Mouse (Mus musculus): ENCODE measurements around the gene Cldn2. TPM values are rescaled to one million over a fixed set of nuclear protein-coding genes. Genes with fewer than 3 reads are reported as not detected.
A peak's percentile ranks its signal among the peaks of the same experiment; 100 is the strongest.

Gene Cldn2
- total and polyA plus RNA-seq, 3 experiments, result 0.16 TPM; not detected in 2

GRCm38 (mm10) chrX:139782278-139783044, 18.2 kb upstream of the Cldn2 start, which contains the start of gene Ripply1:
Gene Ripply1 (minus strand): TSS chrX:139782353.
- Histone ChIP-seq H3K4me1 (ENCODE audit: control insufficient read depth, insufficient read depth, low read length) (peaks cover 1% of the 10 kb centered on the region), H3K27me3 (ENCODE audit: control insufficient read depth, insufficient read depth, low read length) (no peaks in the 10 kb centered on the region), H3K9ac (ENCODE audit: low read depth, low read length) (no peak within 1 kb of the TSS), H3K36me3 (ENCODE audit: control insufficient read depth, insufficient read depth, low read length) (no peaks in the 10 kb centered on the region), H3K4me3 (no peak within 1 kb of the TSS), H3K79me2 (replicated peaks; ENCODE audit: control insufficient read depth, insufficient read depth, low read length) (no peaks in the 10 kb centered on the region), H3K27ac (no peak within 1 kb of the TSS)
- no peak for DNase-seq
- intact Hi-C loops (cut with DNase I), result no loop called here
- TF ChIP-seq POLR2A (IDR thresholded peaks at IDR 0.05; ENCODE audit: insufficient read depth, low read depth, low read length) (no peak), EP300 (IDR thresholded peaks at IDR 0.05; ENCODE audit: insufficient read depth, low read depth, low read length) (no peak), CTCF (IDR thresholded peaks at IDR 0.05) (no peak)
- WGBS, result 69% methylated on average over 6 of the region's 6 CpGs

GRCm38 (mm10) chrX:139783045-139783422, 17.6 kb upstream of the Cldn2 start:
- Histone ChIP-seq H3K36me3 (ENCODE audit: control insufficient read depth, insufficient read depth, low read length) (no peaks in the 10 kb centered on the region), H3K27me3 (ENCODE audit: control insufficient read depth, insufficient read depth, low read length) (no peaks in the 10 kb centered on the region), H3K4me3 (no peak overlapping the region), H3K4me1 (ENCODE audit: control insufficient read depth, insufficient read depth, low read length) (peaks cover 1% of the 10 kb centered on the region), H3K27ac (no peak overlapping the region), H3K79me2 (replicated peaks; ENCODE audit: control insufficient read depth, insufficient read depth, low read length) (no peaks in the 10 kb centered on the region), H3K9ac (ENCODE audit: low read depth, low read length) (no peak overlapping the region)
- WGBS, result 67% methylated on average over 3 of the region's 3 CpGs
- DNase-seq, result peak in 1 of 2 experiments; percentile 20
- TF ChIP-seq POLR2A (IDR thresholded peaks at IDR 0.05; ENCODE audit: insufficient read depth, low read depth, low read length), result no peak
- no peak for TF ChIP-seq CTCF (IDR thresholded peaks at IDR 0.05)
- no peak for TF ChIP-seq EP300 (IDR thresholded peaks at IDR 0.05; ENCODE audit: insufficient read depth, low read depth, low read length)
- intact Hi-C loops (cut with DNase I), result no loop called here

GRCm38 (mm10) chrX:139785764-139786163, 14.9 kb upstream of the Cldn2 start:
- H3K79me2 ChIP-seq (replicated peaks; ENCODE audit: control insufficient read depth, insufficient read depth, low read length), result no peaks in the 10 kb centered on the region
- H3K27ac ChIP-seq, result no peak overlapping the region
- TF ChIP-seq CTCF (IDR thresholded peaks at IDR 0.05), result no peak
- no peak for TF ChIP-seq POLR2A (IDR thresholded peaks at IDR 0.05; ENCODE audit: insufficient read depth, low read depth, low read length)
- TF ChIP-seq EP300 (IDR thresholded peaks at IDR 0.05; ENCODE audit: insufficient read depth, low read depth, low read length), result no peak
- no peaks in the 10 kb centered on the region for H3K27me3 ChIP-seq (ENCODE audit: control insufficient read depth, insufficient read depth, low read length)
- intact Hi-C loops (cut with DNase I), result no loop called here
- H3K36me3 ChIP-seq (ENCODE audit: control insufficient read depth, insufficient read depth, low read length), result no peaks in the 10 kb centered on the region
- H3K9ac ChIP-seq (ENCODE audit: low read depth, low read length), result no peak overlapping the region
- peak in 1 of 2 experiments; percentile 17 for DNase-seq
- no peak overlapping the region for H3K4me3 ChIP-seq
- peaks cover 1% of the 10 kb centered on the region for H3K4me1 ChIP-seq (ENCODE audit: control insufficient read depth, insufficient read depth, low read length)
- 35% methylated on average over 1 of the region's 1 CpGs for WGBS

- H3K27ac ChIP-seq, result no peak overlapping the region
- no peaks in the 10 kb centered on the region for H3K79me2 ChIP-seq (replicated peaks; ENCODE audit: control insufficient read depth, insufficient read depth, low read length)
- H3K4me1 ChIP-seq (ENCODE audit: control insufficient read depth, insufficient read depth, low read length), result no peaks in the 10 kb centered on the region
- TF ChIP-seq CTCF (IDR thresholded peaks at IDR 0.05) (no peak), EP300 (IDR thresholded peaks at IDR 0.05; ENCODE audit: insufficient read depth, low read depth, low read length) (no peak), POLR2A (IDR thresholded peaks at IDR 0.05; ENCODE audit: insufficient read depth, low read depth, low read length) (no peak)
- no peak overlapping the region for H3K4me3 ChIP-seq
- no peak overlapping the region for H3K9ac ChIP-seq (ENCODE audit: low read depth, low read length)
- H3K36me3 ChIP-seq (ENCODE audit: control insufficient read depth, insufficient read depth, low read length), result no peaks in the 10 kb centered on the region
- WGBS, result 71% methylated on average over 7 of the region's 7 CpGs
- intact Hi-C loops (cut with DNase I), result no loop called here
- no peak for DNase-seq
- H3K27me3 ChIP-seq (ENCODE audit: control insufficient read depth, insufficient read depth, low read length), result no peaks in the 10 kb centered on the region
These were observed 6.4 kb upstream of the Cldn2 start for GRCm38 (mm10) chrX:139794072-139794845.

GRCm38 (mm10) chrX:139796037-139796436, 4.6 kb upstream of the Cldn2 start:
- no peak overlapping the region for H3K9ac ChIP-seq (ENCODE audit: low read depth, low read length)
- no peak overlapping the region for H3K27ac ChIP-seq
- no peak overlapping the region for H3K4me3 ChIP-seq
- no peaks in the 10 kb centered on the region for H3K4me1 ChIP-seq (ENCODE audit: control insufficient read depth, insufficient read depth, low read length)
- H3K36me3 ChIP-seq (ENCODE audit: control insufficient read depth, insufficient read depth, low read length), result no peaks in the 10 kb centered on the region
- H3K79me2 ChIP-seq (replicated peaks; ENCODE audit: control insufficient read depth, insufficient read depth, low read length), result no peaks in the 10 kb centered on the region
- intact Hi-C loops (cut with DNase I), result no loop called here
- no peak for TF ChIP-seq POLR2A (IDR thresholded peaks at IDR 0.05; ENCODE audit: insufficient read depth, low read depth, low read length)
- TF ChIP-seq CTCF (IDR thresholded peaks at IDR 0.05), result no peak
- no peak for TF ChIP-seq EP300 (IDR thresholded peaks at IDR 0.05; ENCODE audit: insufficient read depth, low read depth, low read length)
- WGBS, result 83% methylated on average over 6 of the region's 6 CpGs
- no peaks in the 10 kb centered on the region for H3K27me3 ChIP-seq (ENCODE audit: control insufficient read depth, insufficient read depth, low read length)
- DNase-seq, result no peak

GRCm38 (mm10) chrX:139797875-139798274, 2.8 kb upstream of the Cldn2 start:
- no peak overlapping the region for H3K9ac ChIP-seq (ENCODE audit: low read depth, low read length)
- H3K4me3 ChIP-seq, result no peak overlapping the region
- H3K36me3 ChIP-seq (ENCODE audit: control insufficient read depth, insufficient read depth, low read length), result no peaks in the 10 kb centered on the region
- H3K27ac ChIP-seq, result no peak overlapping the region
- no peaks in the 10 kb centered on the region for H3K27me3 ChIP-seq (ENCODE audit: control insufficient read depth, insufficient read depth, low read length)
- DNase-seq, result no peak
- TF ChIP-seq POLR2A (IDR thresholded peaks at IDR 0.05; ENCODE audit: insufficient read depth, low read depth, low read length) (no peak), CTCF (IDR thresholded peaks at IDR 0.05) (no peak), EP300 (IDR thresholded peaks at IDR 0.05; ENCODE audit: insufficient read depth, low read depth, low read length) (no peak)
- no peaks in the 10 kb centered on the region for H3K4me1 ChIP-seq (ENCODE audit: control insufficient read depth, insufficient read depth, low read length)
- 56% methylated on average over 9 of the region's 9 CpGs for WGBS
- no peaks in the 10 kb centered on the region for H3K79me2 ChIP-seq (replicated peaks; ENCODE audit: control insufficient read depth, insufficient read depth, low read length)
- intact Hi-C loops (cut with DNase I), result no loop called here
